Mouse (Mus musculus) liver, embryonic 16.5 days (tissue): ENCODE measurements around the gene Gm45753. TPM values are rescaled to one million over a fixed set of nuclear protein-coding genes. Genes with fewer than 3 reads are reported as not detected.

ENCODE experiments used
- ATAC-seq: fragments of 200-750 bp; cut with Nextera tagmentation; 2 replicates; pipeline ENCODE4 v1.8.0; 2017; ENCODE audit warnings: low read depth, mild to moderate bottlenecking, moderate number of reproducible peaks, moderate library complexity
- H3K27ac ChIP-seq: fragments of 300-500 bp; sonication (generic); 2 replicates; pipeline ENCODE4 v1.5.1; 2014; ENCODE audit warnings: mild to moderate bottlenecking, low read length
- H3K27me3 ChIP-seq: fragments of 300-500 bp; sonication (generic); 2 replicates; pipeline ENCODE4 v1.6.1; 2014; ENCODE audit warnings: low read depth, low read length, mixed read lengths; ENCODE audit not compliant: control insufficient read depth, insufficient read depth
- H3K36me3 ChIP-seq: fragments of 300-500 bp; sonication (generic); 2 replicates; pipeline ENCODE4 v1.6.1; 2014; ENCODE audit warnings: mild to moderate bottlenecking; ENCODE audit not compliant: control insufficient read depth, insufficient read depth
- H3K4me1 ChIP-seq: fragments of 300-500 bp; sonication (generic); 2 replicates; pipeline ENCODE4 v1.6.1; 2014; ENCODE audit warnings: low read depth, low read length, mixed read lengths; ENCODE audit not compliant: control insufficient read depth
- H3K4me2 ChIP-seq: fragments of 300-500 bp; sonication (generic); 2 replicates; pipeline ENCODE4 v1.6.1; 2014; ENCODE audit warnings: low read depth, low read length, mixed read lengths
- H3K4me3 ChIP-seq: fragments of 300-500 bp; sonication (generic); 2 replicates; pipeline ENCODE4 v1.5.1; 2014; ENCODE audit warnings: low read depth, mild to moderate bottlenecking, low read length
- H3K9ac ChIP-seq: fragments of 300-500 bp; sonication (generic); 2 replicates; pipeline ENCODE4 v1.6.1; 2014; ENCODE audit warnings: low read depth, low read length
- H3K9me3 ChIP-seq: fragments of 300-500 bp; sonication (generic); replicated peaks from 2 replicates; pipeline ENCODE4 v1.6.1; 2016; ENCODE audit warnings: low read length; ENCODE audit not compliant: control insufficient read depth
- WGBS: fragments of 180-500 bp; shearing (Covaris S2); extraction: QIAGEN DNeasy Blood & Tissue Kit; methylation state at CpG from one replicate; pipeline ENCODE4 v1.1.7; 2014; ENCODE audit not compliant: insufficient replicate concordance; 5-methylcytosine and 5-hydroxymethylcytosine counted together
- polyA plus RNA-seq: library from polyadenylated mRNA; unstranded; fragments of >200 nt; fragmentation: Nextera tagmentation; extraction: Ambion mirVana; gene quantifications from 2 replicates; pipeline ENCODE4 v1.2.1, GENCODE M21; 2015

Gm45753 gene
- polyA plus RNA-seq, 1 experiment from 2014 or later = 26.5 TPM

DNA sequence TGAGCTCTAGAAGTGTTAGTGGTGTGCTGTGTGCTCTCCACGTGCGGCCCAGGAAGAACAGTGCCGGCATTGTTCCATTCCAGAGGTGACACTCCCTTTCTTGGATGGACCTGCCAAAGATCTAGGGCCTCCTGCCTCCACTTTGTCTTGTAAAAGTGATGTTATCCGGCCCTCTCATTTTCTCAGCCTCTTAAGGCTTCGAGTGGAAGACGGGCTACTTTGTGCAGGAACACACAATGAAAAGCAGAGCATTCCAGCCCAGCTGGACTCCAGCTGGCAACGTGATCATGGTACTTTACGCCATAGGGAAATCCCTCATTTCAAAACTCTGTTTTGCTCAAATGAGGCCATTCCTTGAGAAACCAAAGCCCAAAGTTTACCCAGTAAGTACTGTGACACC lies 41.3 kb downstream of the Gm45753 start:
- Histone ChIP-seq H3K36me3 (no peaks in the 10 kb centered on the region), H3K4me3 (no peak overlapping the region), H3K9me3 (no peaks in the 10 kb centered on the region), H3K27me3 (no peaks in the 10 kb centered on the region), H3K4me1 (no peaks in the 10 kb centered on the region; the same call in 1 of the 2 replicates), H3K9ac (no peak overlapping the region), H3K27ac (peak overlapping the region; percentile 48), H3K4me2 (no peak overlapping the region)
- WGBS = 64% methylated on average over 8 of the region's 8 CpGs
- no peak for ATAC-seq

DNA sequence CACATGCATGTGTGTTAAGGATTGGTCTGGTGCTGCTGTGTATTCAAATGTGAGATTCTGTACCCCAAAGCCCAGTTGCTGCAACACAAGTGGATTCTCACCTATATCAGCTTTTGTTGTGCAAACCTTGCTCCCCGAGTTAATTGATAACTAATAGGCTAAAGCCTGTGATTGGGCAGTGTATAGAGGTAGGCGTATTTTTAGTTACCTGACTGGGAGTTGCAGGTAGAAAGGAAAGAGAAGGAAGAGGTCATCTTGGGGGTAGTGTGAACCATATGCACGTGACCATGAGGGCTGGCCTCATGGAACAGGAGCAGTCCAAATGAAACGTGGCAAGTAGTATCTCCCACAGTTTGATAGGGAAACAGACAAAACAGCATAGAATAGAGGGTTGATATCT lies 43.3 kb downstream of the Gm45753 start:
- Histone ChIP-seq H3K36me3 (no peaks in the 10 kb centered on the region), H3K27me3 (no peaks in the 10 kb centered on the region), H3K4me1 (no peaks in the 10 kb centered on the region; the same call in 1 of the 2 replicates), H3K4me3 (no peak overlapping the region), H3K9me3 (no peaks in the 10 kb centered on the region), H3K27ac (peak overlapping the region; percentile 80), H3K4me2 (no peak overlapping the region), H3K9ac (no peak overlapping the region)
- WGBS = 37% methylated on average over 4 of the region's 4 CpGs
- ATAC-seq = peak; percentile 86

DNA sequence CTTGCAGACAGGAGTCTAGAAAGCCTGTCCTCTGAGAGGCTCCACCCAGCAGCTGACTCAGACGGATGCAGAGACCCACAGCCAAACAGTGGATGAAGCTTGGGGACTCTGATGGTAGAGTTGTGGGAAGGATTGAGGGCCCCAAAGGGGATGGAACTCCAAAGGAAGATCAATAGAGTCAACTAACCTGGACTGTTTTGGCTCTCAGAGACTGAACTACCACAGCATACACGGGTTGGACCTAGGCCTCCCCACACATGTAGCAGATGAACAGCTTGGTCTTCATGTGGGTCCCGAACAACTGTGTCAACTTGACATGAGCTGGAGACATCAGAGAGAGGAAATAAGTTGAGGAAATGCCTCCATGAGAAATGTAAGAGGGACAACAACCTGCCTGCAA lies 45.4 kb downstream of the Gm45753 start:
- no peak for ATAC-seq

DNA sequence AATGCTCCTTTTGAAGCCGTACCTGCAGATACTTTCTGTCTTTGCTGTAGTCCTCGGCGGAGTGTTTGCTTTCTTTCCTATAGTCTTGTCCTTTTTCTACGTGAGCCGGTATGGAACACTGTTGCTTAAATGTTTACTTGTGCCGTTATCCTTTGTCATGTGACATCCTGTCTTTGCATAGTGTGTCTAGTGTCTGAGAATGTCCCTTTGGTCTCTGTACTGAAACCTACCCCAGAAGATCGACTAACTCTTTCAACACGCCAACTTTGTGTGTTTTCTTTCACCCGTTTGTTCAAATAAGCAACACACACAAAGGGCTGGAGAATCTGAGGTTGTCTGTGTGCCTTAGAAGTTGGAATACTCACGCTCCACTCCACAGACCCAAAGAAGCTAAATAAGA lies 46.3 kb downstream of the Gm45753 start, which contains the start of gene F11:
Gene F11, minus strand, starts transcription at position 112 of the 400 bp plus-strand sequence.
- Histone ChIP-seq H3K9ac (no peak within 1 kb of the TSS), H3K27me3 (no peaks in the 10 kb centered on the region), H3K36me3 (no peaks in the 10 kb centered on the region), H3K27ac (peak within 1 kb of the TSS; percentile 80), H3K9me3 (no peaks in the 10 kb centered on the region), H3K4me1 (no peaks in the 10 kb centered on the region), H3K4me2 (peak within 1 kb of the TSS; percentile 21), H3K4me3 (peak within 1 kb of the TSS; percentile 36)
- ATAC-seq = peak; percentile 76
- WGBS = 45% methylated on average over 10 of the region's 10 CpGs

More for the DNA sequence above, 45.4 kb downstream of the Gm45753 start:
- no peak overlapping the region for H3K9ac ChIP-seq
- peak overlapping the region; percentile 80 for H3K27ac ChIP-seq
- no peaks in the 10 kb centered on the region for H3K4me1 ChIP-seq
- no peak overlapping the region for H3K4me2 ChIP-seq
- WGBS = 49% methylated on average over 3 of the region's 3 CpGs
- H3K27me3 ChIP-seq = no peaks in the 10 kb centered on the region
- H3K36me3 ChIP-seq = no peaks in the 10 kb centered on the region
- no peaks in the 10 kb centered on the region for H3K9me3 ChIP-seq
- no peak overlapping the region for H3K4me3 ChIP-seq

DNA sequence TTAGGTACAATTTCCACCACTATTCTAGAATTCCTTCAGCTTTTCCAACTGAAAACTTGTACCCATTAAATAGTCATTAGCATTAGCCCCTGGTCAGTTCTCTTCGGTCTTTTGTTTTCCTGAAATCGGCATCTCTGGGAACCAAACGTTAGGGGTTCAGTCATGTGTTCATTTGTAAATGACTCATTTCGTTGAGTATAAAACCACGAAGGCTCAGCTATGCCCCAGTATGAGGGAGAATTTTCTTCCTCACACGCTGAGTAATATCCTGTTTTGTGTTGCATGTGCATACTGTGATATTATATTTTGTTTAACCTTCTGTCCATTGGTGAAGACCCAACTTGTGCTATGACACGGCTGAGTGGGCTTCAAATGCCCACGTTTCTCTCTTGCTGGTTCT lies 49.8 kb downstream of the Gm45753 start:
- H3K27me3 ChIP-seq = no peaks in the 10 kb centered on the region
- H3K36me3 ChIP-seq = no peaks in the 10 kb centered on the region
- ATAC-seq = no peak
- 68% methylated on average over 8 of the region's 8 CpGs for WGBS
- H3K9ac ChIP-seq = no peak overlapping the region
- H3K4me1 ChIP-seq = no peaks in the 10 kb centered on the region
- H3K4me3 ChIP-seq = no peak overlapping the region
- H3K9me3 ChIP-seq = no peaks in the 10 kb centered on the region
- H3K4me2 ChIP-seq = no peak overlapping the region
- no peak overlapping the region for H3K27ac ChIP-seq

DNA sequence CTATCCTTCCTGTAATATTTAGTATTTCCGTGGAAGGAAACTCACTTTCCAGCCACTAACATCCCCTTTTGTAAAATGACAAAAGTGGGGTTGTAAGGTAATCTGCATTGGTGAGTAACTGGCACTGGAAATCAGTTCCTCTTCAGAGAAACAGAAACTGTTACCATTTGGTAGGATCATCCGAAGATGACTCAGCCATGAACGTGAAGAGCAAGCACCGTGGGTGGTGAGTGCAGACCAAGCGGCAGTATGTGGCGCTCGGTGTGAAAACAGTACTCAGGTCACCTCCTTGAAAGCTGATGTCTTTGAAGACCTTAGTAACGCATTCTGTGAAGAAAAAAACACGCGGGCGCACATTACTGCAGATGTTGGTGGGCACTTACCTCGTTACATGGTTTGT lies 53.2 kb downstream of the Gm45753 start:
- 74% methylated on average over 12 of the region's 12 CpGs for WGBS
- no peaks in the 10 kb centered on the region for H3K4me1 ChIP-seq
- no peak overlapping the region for H3K4me3 ChIP-seq
- H3K9ac ChIP-seq = no peak overlapping the region
- H3K27me3 ChIP-seq = no peaks in the 10 kb centered on the region
- no peaks in the 10 kb centered on the region for H3K9me3 ChIP-seq
- H3K4me2 ChIP-seq = no peak overlapping the region
- ATAC-seq = no peak
- H3K27ac ChIP-seq = peak overlapping the region; percentile 44; the same call in 1 of the 2 replicates
- H3K36me3 ChIP-seq = no peaks in the 10 kb centered on the region

DNA sequence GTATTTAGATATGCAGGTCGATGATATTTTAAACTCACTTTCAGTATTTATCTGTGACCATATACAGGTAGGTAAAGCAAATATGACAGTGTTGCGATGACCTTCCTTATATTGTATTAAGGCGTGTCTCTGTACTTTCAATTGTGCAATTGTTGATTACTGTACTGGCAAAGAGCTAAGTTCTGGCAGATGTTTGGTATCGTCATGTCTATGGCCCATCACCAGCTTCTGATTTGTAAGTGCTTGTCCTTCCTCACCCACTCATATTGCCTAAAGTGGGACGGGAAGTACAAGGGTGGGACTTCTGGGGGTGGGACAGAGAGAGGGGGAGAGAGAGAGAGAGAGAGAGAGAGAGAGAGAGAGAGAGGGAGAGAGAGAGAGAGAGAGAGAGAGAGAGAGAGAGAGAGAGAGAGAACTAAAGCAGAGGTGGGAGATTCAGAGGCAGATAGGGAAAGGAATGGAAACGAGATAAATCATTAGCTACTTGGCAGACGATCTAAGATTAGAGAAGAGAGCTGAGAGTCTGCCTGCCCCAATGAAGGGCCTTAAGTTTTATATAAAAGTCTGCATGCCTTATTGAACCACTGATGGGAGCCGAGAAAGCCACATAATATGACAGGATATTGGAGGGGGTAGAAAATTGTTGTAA lies 53.9 kb downstream of the Gm45753 start:
- Histone ChIP-seq H3K4me1 (no peaks in the 10 kb centered on the region), H3K9me3 (no peaks in the 10 kb centered on the region), H3K27me3 (no peaks in the 10 kb centered on the region), H3K36me3 (no peaks in the 10 kb centered on the region), H3K27ac (peak overlapping the region; percentile 44), H3K4me2 (no peak overlapping the region), H3K4me3 (no peak overlapping the region), H3K9ac (no peak overlapping the region)
- WGBS = 55% methylated on average over 8 of the region's 8 CpGs
- peak; percentile 64 for ATAC-seq

DNA sequence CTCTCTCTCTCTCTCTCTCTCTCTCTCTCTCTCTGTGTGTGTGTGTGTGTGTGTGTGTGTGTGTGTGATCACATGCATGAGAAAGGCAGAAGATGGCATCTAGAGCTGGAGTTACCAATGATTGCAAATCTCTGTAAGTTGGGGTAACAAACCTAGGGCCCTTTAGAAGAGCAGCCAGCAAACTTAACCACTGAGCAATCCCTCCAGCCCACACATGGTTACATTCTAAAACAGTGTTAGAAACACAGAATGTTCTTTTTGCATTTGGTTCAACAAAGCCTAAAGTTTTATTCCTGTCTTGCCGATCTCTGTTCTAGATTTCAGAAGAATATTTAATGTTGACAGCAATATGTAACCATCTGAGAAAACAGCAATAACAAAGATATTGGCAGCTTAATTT lies 54.7 kb downstream of the Gm45753 start:
- Histone ChIP-seq H3K9me3 (no peaks in the 10 kb centered on the region), H3K27me3 (no peaks in the 10 kb centered on the region), H3K4me2 (no peak overlapping the region), H3K36me3 (no peaks in the 10 kb centered on the region), H3K4me1 (no peaks in the 10 kb centered on the region), H3K27ac (no peak overlapping the region), H3K4me3 (no peak overlapping the region), H3K9ac (no peak overlapping the region)
- 78% methylated on average over 1 of the region's 1 CpGs for WGBS
- no peak for ATAC-seq

DNA sequence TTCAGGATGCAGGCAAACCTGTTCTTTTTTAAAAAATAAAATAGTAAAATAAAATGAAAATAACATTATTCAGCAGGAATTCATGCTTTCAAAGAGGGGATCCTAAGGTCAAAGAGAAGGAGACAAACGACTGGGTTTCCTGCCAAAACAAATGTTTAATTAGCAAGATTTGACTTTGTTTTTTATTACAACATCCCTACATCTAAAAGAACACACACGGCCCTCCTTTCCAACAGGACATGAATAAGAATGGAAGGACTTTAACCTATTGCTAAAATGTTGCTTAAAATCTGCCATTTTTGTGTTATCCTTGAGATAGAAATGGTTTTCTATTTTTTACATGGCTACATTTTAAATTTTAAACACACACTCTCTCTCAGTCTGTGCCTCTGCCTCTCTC lies 55.2 kb downstream of the Gm45753 start:
- ATAC-seq = peak; percentile 39; the same call in 1 of the 2 replicates
- Histone ChIP-seq H3K4me3 (no peak overlapping the region), H3K27ac (no peak overlapping the region), H3K9me3 (no peaks in the 10 kb centered on the region), H3K4me1 (no peaks in the 10 kb centered on the region), H3K9ac (no peak overlapping the region), H3K4me2 (no peak overlapping the region), H3K36me3 (no peaks in the 10 kb centered on the region; the same call in 1 of the 2 replicates), H3K27me3 (no peaks in the 10 kb centered on the region)
- 40% methylated on average over 2 of the region's 2 CpGs for whole genome bisulfite sequencing
